In genomic region chr7:125415776-125416175, GRCm38 (mm10) we compare ENCODE assay signal across 25 mouse cellular contexts.
"Had no signal": no experiment of that assay in that cellular context is flagged by ENCODE, and none has a peak within 500 bp of the region (broad histone marks: within the 10 kb centered on the region; RNA-seq: fewer than 3 reads in every experiment).

No protein-coding gene starts in this region.

- H3K4me3 ChIP-seq: embryonic facial prominence, embryonic 10.5 days; embryonic facial prominence, embryonic 12.5 days; embryonic facial prominence, embryonic 13.5 days; embryonic facial prominence, embryonic 15.5 days; erythroblast, embryonic 14.5 days; forebrain, embryonic 10.5 days; forebrain, embryonic 12.5 days; forebrain, embryonic 13.5 days; forebrain, embryonic 15.5 days; gastrocnemius, adult 2 months; heart, adult 2 months; heart, embryonic 10.5 days had no signal

- H3K9me3 ChIP-seq: embryonic facial prominence, embryonic 10.5 days; embryonic facial prominence, embryonic 12.5 days; embryonic facial prominence, embryonic 13.5 days; embryonic facial prominence, embryonic 15.5 days; forebrain, embryonic 10.5 days; forebrain, embryonic 12.5 days; forebrain, embryonic 13.5 days; forebrain, embryonic 15.5 days; heart, embryonic 10.5 days had no signal

- H3K27ac ChIP-seq: embryonic facial prominence, embryonic 10.5 days; embryonic facial prominence, embryonic 12.5 days; embryonic facial prominence, embryonic 13.5 days; embryonic facial prominence, embryonic 15.5 days; forebrain, embryonic 10.5 days; forebrain, embryonic 12.5 days; forebrain, embryonic 13.5 days; forebrain, embryonic 15.5 days; gastrocnemius, adult 2 months; heart, adult 2 months; heart, embryonic 10.5 days had no signal

- DNase-seq: cerebellum, adult 9-11 months; cerebellum, postnatal 10 days; cerebellum, postnatal 14 days; cerebellum, postnatal 25 days; cerebellum, postnatal 36 days; embryo, embryonic 11 days; forebrain, postnatal 0 days; gastrocnemius, adult 2 months; gastrocnemius, postnatal 10 days; gastrocnemius, postnatal 14 days; gastrocnemius, postnatal 25 days; gastrocnemius, postnatal 36 days; heart, adult 11 months; heart, adult 18-20 months; heart, adult 2 months had no signal

- H3K36me3 ChIP-seq: embryonic facial prominence, embryonic 10.5 days; embryonic facial prominence, embryonic 12.5 days; embryonic facial prominence, embryonic 13.5 days; embryonic facial prominence, embryonic 15.5 days; forebrain, embryonic 10.5 days; forebrain, embryonic 12.5 days; forebrain, embryonic 15.5 days; heart, embryonic 10.5 days had no signal

- H3K9ac ChIP-seq: embryonic facial prominence, embryonic 12.5 days; embryonic facial prominence, embryonic 13.5 days; embryonic facial prominence, embryonic 15.5 days; forebrain, embryonic 12.5 days; forebrain, embryonic 13.5 days; forebrain, embryonic 15.5 days; forebrain, postnatal 0 days had no signal

- H3K27me3 ChIP-seq: embryonic facial prominence, embryonic 12.5 days; embryonic facial prominence, embryonic 13.5 days; forebrain, embryonic 12.5 days; forebrain, embryonic 13.5 days; forebrain, embryonic 15.5 days had no signal

- H3K4me1 ChIP-seq: embryonic facial prominence, embryonic 12.5 days; embryonic facial prominence, embryonic 13.5 days; embryonic facial prominence, embryonic 15.5 days; forebrain, embryonic 12.5 days; forebrain, embryonic 13.5 days; forebrain, embryonic 15.5 days; heart, embryonic 10.5 days had no signal
